Mouse (Mus musculus) stomach, postnatal 0 days (tissue): ENCODE data around the gene Rbm34. TPM values are rescaled to one million over a fixed set of nuclear protein-coding genes. Genes with fewer than 3 reads are reported as not detected.
A peak's percentile ranks its signal among the peaks of the same experiment; 100 is the strongest.

Source experiments
- ATAC-seq: fragments of 200-750 bp; cut with Nextera tagmentation; 2 replicates; pipeline ENCODE4 v1.8.0; 2017; ENCODE audit not compliant: low FRiP score, low TSS enrichment
- DNase-seq: peaks from one replicate; pipeline ENCODE4 v3.0.0-alpha.2; 2016; ENCODE audit warnings: low spot score
- H3K27ac ChIP-seq: fragments of 300-500 bp; sonication (generic); replicated peaks from 2 replicates; pipeline ENCODE4 v1.5.1; 2014; ENCODE audit warnings: mild to moderate bottlenecking, control low read depth
- H3K27me3 ChIP-seq: fragments of 300-500 bp; sonication (generic); 2 replicates; pipeline ENCODE4 v1.6.1; 2014; ENCODE audit warnings: low read length; ENCODE audit not compliant: control insufficient read depth, insufficient read depth
- H3K36me3 ChIP-seq: fragments of 300-500 bp; sonication (generic); 2 replicates; pipeline ENCODE4 v1.6.1; 2014; ENCODE audit warnings: low read length, mixed read lengths; ENCODE audit not compliant: control insufficient read depth, insufficient read depth
- H3K4me1 ChIP-seq: fragments of 300-500 bp; sonication (generic); replicated peaks from 2 replicates; pipeline ENCODE4 v1.6.1; 2014; ENCODE audit warnings: antibody characterized with exemption; ENCODE audit not compliant: control insufficient read depth, insufficient read depth
- H3K4me2 ChIP-seq: fragments of 300-500 bp; sonication (generic); replicated peaks from 2 replicates; pipeline ENCODE4 v1.6.1; 2014; ENCODE audit warnings: low read depth, mild to moderate bottlenecking, control low read depth, moderate library complexity
- H3K4me3 ChIP-seq: fragments of 300-500 bp; sonication (generic); 2 replicates; pipeline ENCODE4 v1.5.1; 2014; ENCODE audit warnings: low read depth, low read length, control low read depth
- H3K9ac ChIP-seq: fragments of 300-500 bp; sonication (generic); 2 replicates; pipeline ENCODE4 v1.6.1; 2014; ENCODE audit warnings: mild to moderate bottlenecking, low read length, control low read depth, mixed read lengths
- H3K9me3 ChIP-seq: fragments of 300-500 bp; sonication (generic); 2 replicates; pipeline ENCODE4 v1.6.1; 2016; ENCODE audit warnings: low read length; ENCODE audit not compliant: control insufficient read depth
- CTCF ChIP-seq: IDR thresholded peaks from 2 replicates; pipeline ENCODE4 v1.5.1; 2016; ENCODE audit warnings: antibody characterized with exemption, low read depth, mild to moderate bottlenecking, moderate library complexity
- EP300 ChIP-seq: optimal IDR thresholded peaks from 2 replicates; pipeline ENCODE3; 2016; ENCODE audit warnings: antibody characterized with exemption
- WGBS: fragments of 180-500 bp; shearing (Covaris S2); extraction: QIAGEN DNeasy Blood & Tissue Kit; methylation state at CpG from one replicate; pipeline ENCODE4 v1.1.7; 2014; 5-methylcytosine and 5-hydroxymethylcytosine counted together
- polyA plus RNA-seq: library from polyadenylated mRNA; unstranded; fragments of >200 nt; fragmentation: Nextera tagmentation; extraction: Ambion mirVana; gene quantifications from 2 replicates; pipeline ENCODE4 v1.2.1, GENCODE M21; 2015

Rbm34 gene
- polyA plus RNA-seq, 1 experiment from 2014 or later: 18.4 TPM

- Histone ChIP-seq H3K4me3 (no peak overlapping the region), H3K36me3 (no peaks in the 10 kb centered on the region), H3K9me3 (no peaks in the 10 kb centered on the region), H3K4me2 (no peak overlapping the region), H3K4me1 (no peaks in the 10 kb centered on the region), H3K9ac (no peak overlapping the region), H3K27me3 (no peaks in the 10 kb centered on the region), H3K27ac (no peak overlapping the region)
- ATAC-seq (no peak), DNase-seq (no peak)
- TF ChIP-seq EP300 (no peak), CTCF (peak; percentile 87)
- 9% methylated on average over 1 of the region's 1 CpGs for WGBS
These were observed 4.8 kb upstream of the Rbm34 start for GRCm38 (mm10) chr8:126975706-126976105.

GRCm38 (mm10) chr8:126974511-126974910 is 3.6 kb upstream of the Rbm34 start:
- no peak overlapping the region for H3K27ac ChIP-seq
- no peaks in the 10 kb centered on the region for H3K27me3 ChIP-seq
- WGBS: 74% methylated on average over 4 of the region's 4 CpGs
- no peaks in the 10 kb centered on the region for H3K4me1 ChIP-seq
- no peak overlapping the region for H3K9ac ChIP-seq
- H3K9me3 ChIP-seq: no peaks in the 10 kb centered on the region
- H3K4me3 ChIP-seq: no peak overlapping the region
- TF ChIP-seq EP300: no peak
- no peak for TF ChIP-seq CTCF
- no peak for ATAC-seq
- no peaks in the 10 kb centered on the region for H3K36me3 ChIP-seq
- DNase-seq: no peak
- no peak overlapping the region for H3K4me2 ChIP-seq

DNA sequence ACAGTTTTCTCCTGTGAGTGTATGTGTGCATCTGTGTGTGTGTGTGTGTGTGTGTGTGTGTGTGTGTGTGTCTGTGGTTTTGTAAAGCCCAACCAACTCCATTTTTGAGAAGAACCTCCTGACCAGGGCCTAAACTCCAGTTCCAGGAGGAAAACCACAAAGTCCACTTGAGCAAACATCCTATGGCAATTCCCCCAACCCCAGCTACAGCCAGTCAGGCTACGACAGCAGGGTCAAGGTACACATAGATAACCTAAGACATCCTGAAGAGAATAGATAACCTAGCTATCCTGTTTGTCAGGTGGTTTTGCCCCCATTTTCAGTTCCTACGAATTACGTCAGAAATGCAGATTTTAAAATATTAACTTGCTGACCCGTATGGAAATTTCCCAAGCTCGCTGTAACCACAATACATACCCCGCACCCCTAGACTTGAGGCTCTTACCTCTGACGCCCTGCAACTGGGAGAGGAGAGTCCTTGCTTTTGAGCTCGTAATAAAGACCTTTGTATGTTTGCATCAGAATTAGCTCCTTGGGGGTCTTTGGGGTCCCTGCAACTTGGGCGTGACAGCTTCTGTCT is 2.9 kb upstream of the Rbm34 start:
- Histone ChIP-seq H3K9me3 (no peaks in the 10 kb centered on the region), H3K27ac (no peak overlapping the region), H3K9ac (no peak overlapping the region), H3K4me3 (no peak overlapping the region), H3K4me2 (no peak overlapping the region), H3K4me1 (no peaks in the 10 kb centered on the region), H3K27me3 (no peaks in the 10 kb centered on the region), H3K36me3 (no peaks in the 10 kb centered on the region)
- TF ChIP-seq EP300 (no peak), CTCF (no peak)
- 67% methylated on average over 9 of the region's 9 CpGs for WGBS
- DNase-seq (no peak), ATAC-seq (no peak)

GRCm38 (mm10) chr8:126972649-126973048 is 1.8 kb upstream of the Rbm34 start:
- no peaks in the 10 kb centered on the region for H3K4me1 ChIP-seq
- ATAC-seq (no peak), DNase-seq (no peak)
- 72% methylated on average over 2 of the region's 2 CpGs for WGBS
- no peaks in the 10 kb centered on the region for H3K9me3 ChIP-seq
- H3K27ac ChIP-seq: no peak overlapping the region
- H3K9ac ChIP-seq: no peak overlapping the region
- TF ChIP-seq EP300 (no peak), CTCF (no peak)
- no peak overlapping the region for H3K4me3 ChIP-seq
- H3K36me3 ChIP-seq: no peaks in the 10 kb centered on the region
- no peak overlapping the region for H3K4me2 ChIP-seq
- H3K27me3 ChIP-seq: no peaks in the 10 kb centered on the region

GRCm38 (mm10) chr8:126972102-126972501 is 1.2 kb upstream of the Rbm34 start:
- Histone ChIP-seq H3K27ac (no peak overlapping the region), H3K4me3 (no peak overlapping the region), H3K27me3 (no peaks in the 10 kb centered on the region), H3K4me2 (no peak overlapping the region), H3K4me1 (no peaks in the 10 kb centered on the region), H3K36me3 (0 out of 2 replicates have a peak, but pooled peaks cover under 1% of the 10 kb centered on the region), H3K9me3 (no peaks in the 10 kb centered on the region), H3K9ac (no peak overlapping the region)
- 85% methylated on average over 2 of the region's 2 CpGs for WGBS
- TF ChIP-seq EP300 (no peak), CTCF (no peak)
- DNase-seq (no peak), ATAC-seq (no peak)

DNA sequence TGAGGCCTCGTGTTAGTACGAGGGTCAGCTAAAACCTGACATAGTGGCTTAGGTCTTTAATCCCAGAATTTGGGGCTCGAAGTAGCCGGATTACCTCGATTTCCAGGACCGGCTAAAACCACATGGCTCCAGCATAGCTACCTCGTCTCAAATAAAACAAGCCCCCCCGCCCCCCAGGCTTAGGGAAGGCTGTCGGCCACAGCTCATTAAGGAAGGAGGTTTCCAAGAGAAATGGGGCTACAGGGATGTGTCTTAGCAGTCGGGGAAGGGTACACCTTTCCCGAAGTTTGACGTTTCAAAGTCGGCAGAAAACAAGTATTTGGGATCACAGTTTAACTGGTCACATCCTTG is 418 bp upstream of the Rbm34 start:
- H3K9me3 ChIP-seq: no peaks in the 10 kb centered on the region
- H3K27me3 ChIP-seq: no peaks in the 10 kb centered on the region
- DNase-seq (no peak), ATAC-seq (no peak)
- no peaks in the 10 kb centered on the region for H3K4me1 ChIP-seq
- H3K9ac ChIP-seq: peak overlapping the region; percentile 58
- H3K27ac ChIP-seq: peak overlapping the region; percentile 78
- H3K36me3 ChIP-seq: 0 out of 2 replicates have a peak, but pooled peaks cover 2% of the 10 kb centered on the region
- no peak for TF ChIP-seq CTCF
- TF ChIP-seq EP300: no peak
- H3K4me3 ChIP-seq: peak overlapping the region; percentile 92
- H3K4me2 ChIP-seq: peak overlapping the region; percentile 86
- 7% methylated on average over 13 of the region's 13 CpGs for WGBS
